Mouse (Mus musculus) embryo, embryonic 11 days (tissue): ENCODE measurements around the gene Dbh.

Experiments
- DNase-seq: peaks from one replicate; pipeline ENCODE4 v3.0.0-alpha.2; 2015

Dbh gene

DNA sequence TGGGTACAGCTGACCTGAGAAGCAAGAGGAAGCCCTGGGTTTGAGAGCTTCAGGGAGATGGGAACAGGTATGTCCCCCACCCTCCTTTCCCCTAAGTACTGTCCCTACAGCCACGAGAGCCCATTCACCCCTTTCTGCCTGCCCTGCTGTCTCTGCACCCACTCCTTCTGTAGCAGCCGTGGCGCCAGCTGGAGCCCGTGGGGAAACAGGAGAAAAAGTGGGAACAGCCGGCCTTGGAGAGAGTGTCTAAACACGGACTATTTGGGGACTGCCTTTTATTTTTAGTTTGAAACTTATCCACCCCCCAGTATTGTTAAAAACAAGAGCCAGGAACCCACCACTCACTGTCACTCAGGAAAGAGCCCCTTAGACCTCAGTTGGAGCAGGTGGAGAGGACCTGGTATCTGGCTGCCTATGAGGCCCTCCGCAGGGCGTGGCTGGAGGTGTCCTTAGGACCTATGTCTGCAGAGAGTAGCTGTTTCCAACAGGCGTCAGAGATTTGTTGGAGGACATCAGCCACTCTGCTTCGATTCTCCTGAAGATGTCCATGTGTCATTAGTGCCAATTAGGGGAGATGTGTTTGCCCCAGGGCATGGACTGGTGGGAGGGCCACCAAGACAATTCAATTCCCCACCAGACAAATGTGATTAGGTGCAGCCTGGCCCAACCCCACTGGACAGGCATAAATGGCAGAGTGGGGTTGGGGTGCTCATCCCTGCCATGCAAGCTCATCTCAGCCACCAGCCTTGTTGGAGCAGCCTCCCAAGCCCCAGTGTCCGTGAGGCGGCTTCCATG is at the start of gene Dbh:
Dbh (plus strand) TSS at position 438 of the 795 bp plus-strand sequence.
- DNase-seq: no peak

DNA sequence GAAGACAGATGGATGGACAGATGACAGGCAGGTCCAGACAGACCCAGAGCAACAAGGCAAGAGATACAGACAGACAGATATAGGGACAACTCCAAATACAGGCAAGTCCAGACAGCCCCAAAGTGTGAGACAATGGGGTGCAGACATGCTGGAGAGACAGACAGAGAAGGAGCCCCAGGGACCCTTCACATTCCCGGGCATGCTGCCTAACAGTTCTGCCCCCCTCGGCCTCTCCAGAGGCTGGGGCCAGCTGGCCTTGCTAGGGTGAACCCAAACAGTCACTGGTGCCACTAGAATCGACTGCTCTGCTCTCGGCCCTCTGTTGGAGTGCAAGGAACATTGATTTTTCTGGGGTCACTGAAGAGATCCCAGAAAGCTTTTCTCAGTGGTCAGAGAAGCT is 46.6 kb upstream of the Dbh start:
- no peak for DNase-seq

DNA sequence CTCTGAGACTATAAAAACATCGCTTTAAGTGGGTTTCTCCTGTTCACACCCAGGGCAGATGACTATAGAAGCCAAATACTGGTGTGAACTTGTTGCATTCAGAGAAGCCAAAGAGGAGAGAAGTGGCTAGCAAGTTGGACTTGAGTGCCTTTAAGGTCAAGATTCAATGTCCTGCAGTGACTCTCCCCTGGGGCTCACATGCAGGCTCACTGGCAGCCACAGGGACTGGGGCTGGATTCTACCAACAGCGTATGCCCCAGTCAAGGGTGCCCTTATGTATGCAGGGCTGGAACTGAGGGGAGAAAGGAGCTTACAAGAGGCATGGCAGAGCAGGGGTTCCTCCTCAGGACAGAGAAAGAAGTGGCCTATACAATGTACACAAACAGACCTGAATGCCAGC is 45.3 kb upstream of the Dbh start:
- no peak for DNase-seq

DNA sequence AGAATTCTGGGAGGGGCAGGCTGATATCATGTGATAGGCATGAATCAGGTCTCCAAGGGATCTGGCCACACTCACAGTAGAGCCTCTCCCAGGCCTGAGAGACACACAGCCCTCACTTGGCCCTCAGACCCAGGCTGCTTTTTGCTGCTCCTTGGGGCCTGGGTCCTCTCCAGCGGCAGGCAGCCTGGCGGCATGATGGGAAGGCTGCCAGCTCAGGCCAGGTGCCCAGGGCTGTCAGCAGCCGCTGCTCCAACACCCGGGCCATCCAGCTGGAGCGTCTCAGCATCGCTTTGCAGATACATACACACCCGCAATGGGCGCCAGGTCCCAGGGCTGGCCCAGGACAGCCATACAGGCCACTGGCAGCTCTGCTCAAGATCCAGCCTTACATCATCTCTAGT is 44.8 kb upstream of the Dbh start:
- DNase-seq: no peak

DNA sequence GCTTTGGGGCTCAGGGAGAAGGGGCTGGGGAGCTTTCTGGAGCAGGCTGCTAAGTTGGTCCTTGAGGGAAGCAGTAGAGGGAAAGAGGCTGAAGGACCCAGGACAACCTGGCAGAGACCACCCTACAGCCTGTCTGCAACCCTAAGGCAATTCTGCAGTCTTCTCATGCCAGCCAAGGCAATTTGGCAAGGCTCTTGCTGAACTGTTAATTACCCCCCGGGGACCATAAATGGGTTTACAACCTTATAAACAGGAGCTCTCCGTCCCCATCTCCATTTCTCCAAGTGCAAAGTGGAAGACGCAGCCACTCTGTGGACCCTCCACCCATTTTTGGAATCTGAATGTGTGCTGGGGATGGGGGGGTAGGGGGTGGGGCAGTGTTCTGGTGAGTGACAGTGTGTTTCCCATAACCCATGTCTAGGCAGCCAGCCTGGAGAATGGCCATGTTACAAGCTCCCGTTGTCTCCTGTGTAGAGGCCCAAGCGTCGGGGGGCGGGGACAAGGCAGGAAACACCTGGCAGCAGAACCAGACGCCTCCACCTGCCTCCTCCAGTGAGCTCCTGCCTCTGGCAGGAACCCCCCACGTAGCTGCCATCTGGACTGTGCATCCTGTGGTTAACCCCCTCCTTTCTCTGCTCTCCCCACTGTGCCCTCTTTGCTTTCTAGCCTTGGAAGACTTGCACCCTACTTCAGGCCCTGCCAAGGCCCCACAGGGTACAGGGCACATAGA is 43.2 kb upstream of the Dbh start:
- peak; percentile 74 for DNase-seq

DNA sequence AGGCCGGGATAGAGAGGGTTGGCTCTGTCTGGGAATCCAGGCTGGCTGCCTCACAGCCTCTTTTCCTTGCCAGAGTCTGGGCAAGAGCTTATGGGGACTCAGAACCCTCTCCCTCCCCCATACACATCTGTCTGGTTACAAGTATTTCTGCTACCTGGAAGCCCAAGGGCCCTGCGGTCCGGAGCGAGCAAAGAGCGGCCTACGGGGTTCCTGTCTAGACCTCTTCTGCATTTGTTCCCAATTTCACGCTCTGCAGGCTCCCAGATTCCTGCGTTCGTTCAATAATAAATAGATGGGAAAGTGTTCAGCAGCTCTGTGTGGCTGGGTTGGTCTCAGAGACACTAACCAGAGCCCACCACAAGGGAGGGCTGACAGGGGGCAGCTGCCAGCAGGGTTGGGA is 42.5 kb upstream of the Dbh start:
- DNase-seq: peak; percentile 43

DNA sequence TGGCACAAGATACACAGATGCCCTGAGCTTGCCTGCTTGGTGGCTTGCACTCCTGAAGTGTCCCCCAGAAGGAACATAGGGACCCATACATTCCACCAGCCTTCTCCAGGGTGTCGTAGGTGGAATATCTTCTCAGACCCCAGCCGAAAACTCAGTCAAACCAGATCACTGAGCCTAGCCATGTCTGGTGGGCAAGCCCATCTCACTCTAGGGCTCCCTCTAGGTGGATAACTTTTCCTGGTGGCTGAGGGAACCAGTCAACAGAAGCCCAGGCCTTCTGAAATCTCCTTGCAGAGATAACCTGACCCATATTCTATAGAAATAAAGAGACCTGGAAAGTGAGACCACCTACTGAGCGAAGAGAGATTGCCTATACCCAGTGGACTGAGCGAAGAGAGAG is 41.9 kb upstream of the Dbh start:
- no peak for DNase-seq

DNA sequence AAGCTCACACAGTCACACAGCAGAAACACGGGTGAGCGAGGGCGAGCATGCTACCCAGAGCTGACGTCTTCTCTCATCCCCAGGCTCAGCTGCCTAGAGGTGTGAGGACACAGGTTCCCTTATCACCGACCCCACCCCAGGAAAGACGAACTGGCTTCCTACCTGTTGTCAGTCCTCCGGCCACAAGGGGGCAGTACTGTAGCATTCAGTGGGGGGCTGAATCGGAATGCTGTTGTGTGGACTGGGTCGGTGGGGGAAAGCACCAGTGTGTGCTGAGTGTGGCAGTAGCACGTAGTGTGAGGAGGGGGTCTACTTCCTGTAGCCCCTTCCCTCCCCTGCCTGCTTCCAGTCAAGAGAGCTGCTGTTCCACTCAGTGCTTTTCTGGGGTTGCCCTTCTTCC is 39.1 kb upstream of the Dbh start:
- DNase-seq: peak; percentile 53

DNA sequence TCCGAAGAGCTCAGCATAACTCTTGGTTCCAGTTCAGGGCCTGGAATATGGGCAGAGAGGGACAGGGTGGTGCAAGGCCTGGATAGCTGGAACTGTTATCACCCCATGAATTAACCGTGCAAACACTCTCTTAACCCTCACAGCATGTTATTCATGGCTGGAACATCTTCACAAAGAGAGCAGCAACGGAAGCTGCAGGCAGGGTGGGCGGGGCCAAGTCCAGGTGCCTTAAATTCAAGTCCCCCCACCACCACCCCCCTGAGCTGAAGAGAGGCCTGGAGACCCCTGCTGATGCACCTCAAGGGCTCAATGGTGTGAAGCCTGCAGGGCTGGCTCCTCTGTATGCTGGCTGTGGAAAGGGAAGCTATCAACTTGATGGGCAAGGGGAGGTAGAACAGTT is 38.5 kb upstream of the Dbh start:
- no peak for DNase-seq

DNA sequence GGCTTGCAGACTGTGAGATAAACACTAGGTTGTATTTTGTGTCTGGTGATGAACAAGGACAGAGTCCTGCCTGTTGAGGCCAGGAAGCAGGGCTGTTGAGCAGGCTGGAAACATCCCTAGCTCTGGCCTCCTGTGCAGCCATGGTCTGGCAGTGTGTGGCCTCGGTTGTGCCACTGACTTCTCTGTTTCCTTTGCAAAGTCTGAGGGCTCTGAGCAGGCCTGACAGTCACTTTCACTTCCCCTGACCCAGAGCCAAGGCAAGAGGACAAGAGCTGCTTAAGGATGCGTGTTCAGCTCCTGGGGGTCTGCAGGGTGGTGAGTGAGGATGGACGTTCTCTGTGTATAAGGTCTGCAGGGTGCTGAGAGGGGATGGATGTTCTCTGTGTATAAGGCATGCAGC is 36.0 kb upstream of the Dbh start:
- DNase-seq: no peak

DNA sequence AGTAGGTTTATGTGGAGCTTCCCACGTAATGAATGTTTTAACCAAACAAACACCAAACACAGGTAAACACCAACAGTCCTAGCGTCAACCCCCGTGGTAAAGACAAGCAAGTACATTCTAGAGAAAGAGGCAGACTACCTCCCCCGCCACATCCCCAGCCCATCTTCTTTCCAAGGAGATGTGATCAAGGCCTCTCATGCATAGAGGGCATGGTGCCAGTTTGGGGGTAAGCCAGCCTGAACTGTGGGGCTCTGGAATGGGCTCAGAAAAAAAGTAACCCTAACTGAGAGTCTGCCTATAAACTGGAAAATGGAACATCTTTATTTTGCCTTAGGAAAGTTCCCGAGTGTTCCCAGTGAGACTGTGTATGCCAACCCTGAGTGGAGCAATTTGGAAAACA is 29.1 kb upstream of the Dbh start:
- no peak for DNase-seq

DNA sequence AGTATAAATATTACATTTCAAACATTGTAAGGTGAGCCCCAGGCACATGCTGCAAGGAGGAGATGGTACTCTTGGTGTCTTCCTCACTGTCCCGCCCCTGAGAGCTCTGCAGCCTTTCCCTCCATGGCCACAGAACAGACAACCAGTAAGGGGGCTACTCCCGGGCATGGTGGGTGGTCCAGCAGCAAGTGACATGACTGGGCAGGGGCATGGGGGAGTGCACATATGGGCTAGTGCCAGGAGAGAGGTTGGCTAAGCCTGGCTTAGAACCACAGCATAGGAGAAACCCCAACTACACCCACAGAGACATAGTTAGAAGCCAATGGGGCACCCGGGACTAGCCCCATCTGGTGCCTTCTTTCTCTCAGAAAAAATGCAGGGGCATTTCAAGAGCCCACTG is 28.7 kb upstream of the Dbh start:
- no peak for DNase-seq

DNA sequence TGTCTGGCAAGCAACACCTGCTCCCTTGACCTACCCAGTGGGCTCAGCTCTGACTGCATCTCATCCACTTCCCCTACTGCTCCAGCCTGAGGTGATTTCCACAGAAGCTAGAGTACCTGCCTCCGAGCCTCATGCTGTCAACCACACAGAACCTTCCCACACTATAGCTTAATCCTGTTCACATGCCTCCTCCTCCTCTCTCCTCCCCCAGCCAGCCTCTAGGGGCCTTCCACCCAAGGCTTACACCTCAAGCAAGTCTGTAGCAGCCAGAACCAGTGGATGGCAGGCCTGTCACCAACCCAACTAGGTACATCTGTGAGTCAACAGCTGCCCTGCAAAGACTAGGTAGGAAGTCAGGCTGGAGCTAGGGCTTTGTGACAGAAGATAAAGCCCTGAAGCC is 28.2 kb upstream of the Dbh start:
- no peak for DNase-seq

DNA sequence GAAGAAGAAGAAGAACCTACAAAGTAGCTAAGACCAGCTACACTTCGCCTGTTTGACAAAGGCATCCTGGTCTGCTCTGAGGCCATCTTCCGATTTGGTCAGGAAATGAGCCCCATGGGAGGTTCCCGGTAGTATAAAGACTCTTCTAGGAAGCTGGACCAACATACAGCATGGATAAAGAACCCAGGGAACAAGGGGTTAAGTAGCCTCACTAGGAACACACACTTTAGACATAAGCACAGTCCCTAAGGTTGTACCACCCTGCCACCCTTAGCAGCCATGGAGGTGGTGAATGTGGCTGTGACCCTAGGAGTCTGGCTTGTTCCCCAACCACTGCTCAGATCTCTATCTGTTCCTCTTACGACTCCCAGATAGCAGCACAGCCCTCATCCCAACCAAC is 26.7 kb upstream of the Dbh start:
- no peak for DNase-seq

DNA sequence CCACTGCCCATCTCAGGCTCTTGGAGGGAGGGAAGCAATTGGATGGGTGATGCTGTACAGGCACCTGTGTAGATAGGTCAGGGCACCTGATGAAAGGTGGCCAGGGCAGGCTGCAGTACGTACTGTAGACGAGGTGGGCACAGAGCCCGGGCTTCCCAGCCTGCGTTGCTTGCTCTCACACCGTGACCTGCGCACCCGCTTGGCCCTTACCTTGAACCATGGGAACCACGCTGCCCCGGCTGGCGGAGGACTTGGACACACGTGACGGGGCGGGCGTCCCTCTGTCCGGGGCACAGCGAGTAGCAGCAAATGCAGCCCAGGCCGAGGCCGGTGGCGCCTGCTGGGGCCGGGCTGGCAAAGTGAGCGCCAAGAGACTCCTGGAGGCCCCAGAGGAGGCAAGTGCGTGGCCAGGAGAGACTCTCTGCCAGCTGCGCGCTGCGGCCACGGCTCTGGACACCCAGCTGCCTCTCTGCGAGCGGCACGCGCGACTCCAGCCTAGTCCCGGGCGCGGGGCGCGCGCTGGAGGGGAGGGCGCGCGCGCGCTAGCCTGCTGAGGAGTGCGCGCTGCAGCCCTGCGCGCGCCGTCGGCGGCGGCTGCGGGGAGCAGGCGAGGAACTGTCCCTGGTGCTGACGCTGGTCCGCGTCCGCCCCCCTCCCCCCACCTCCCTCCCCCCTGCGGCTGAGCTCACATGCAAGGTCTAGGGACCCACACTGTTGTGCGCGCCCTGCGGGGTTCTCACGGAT is 22.9 kb upstream of the Dbh start, which contains the start of gene Fam163b:
Fam163b (minus strand) TSS at position 542 of the 744 bp plus-strand sequence.
- peak; percentile 90 for DNase-seq

DNA sequence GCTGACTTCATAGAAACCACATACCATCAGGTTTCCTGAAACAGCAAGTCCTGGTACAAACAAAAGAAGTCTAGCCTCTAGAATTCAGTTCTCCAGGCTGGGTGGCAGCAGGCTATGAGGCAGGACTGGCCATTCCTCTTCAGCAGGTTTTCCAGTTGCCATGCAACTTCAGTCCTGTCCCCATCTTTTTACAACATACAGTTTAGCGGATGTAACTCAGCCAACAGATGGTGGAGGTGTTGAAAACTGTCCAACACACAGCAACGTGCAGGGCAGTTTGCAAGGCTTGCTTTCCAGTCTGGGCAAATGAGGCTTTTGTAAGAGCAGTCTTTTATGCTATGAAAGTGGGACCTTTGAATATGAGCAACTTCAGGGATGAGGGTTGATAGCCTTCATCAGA is 20.1 kb upstream of the Dbh start:
- no peak for DNase-seq

DNA sequence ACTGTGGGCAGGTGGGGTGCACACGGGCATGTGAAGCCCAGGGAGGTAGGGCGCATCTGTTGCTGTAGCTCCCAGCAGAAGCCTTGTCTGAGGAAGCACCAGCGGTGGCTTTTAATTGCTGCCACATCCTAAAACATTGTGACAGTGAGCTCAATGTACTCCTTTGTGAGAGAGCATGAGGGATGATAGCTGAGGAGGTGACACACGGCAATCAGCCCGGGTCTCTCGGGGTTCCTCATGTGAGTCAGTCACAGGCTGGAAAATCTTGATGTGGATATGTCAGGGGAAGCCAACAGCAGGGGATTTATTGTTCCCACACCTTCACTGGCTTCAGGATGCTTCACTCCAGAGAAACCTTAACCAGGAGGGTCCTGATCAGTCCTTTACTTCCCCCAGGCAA is 18.2 kb upstream of the Dbh start:
- no peak for DNase-seq

DNA sequence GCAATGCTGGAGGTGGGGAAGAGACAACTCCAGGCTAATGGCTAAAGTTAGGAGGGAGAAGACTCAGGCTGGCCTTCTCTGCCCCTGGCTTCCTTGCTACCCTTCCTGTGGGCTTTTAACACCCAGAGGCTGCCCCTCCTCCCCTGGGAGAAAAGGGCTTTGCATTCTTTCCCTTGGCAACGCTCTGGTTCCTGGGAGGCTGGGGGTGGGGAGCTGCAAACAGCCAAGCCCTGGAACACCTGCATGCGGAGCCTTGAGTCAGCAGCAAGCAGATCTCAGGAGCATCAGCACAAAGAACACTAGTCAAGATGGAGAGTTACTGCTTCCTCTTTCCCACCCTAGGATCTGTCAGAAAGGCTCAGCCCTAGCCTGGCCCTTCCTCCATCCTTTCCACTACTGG is 15.6 kb upstream of the Dbh start:
- peak; percentile 31 for DNase-seq

DNA sequence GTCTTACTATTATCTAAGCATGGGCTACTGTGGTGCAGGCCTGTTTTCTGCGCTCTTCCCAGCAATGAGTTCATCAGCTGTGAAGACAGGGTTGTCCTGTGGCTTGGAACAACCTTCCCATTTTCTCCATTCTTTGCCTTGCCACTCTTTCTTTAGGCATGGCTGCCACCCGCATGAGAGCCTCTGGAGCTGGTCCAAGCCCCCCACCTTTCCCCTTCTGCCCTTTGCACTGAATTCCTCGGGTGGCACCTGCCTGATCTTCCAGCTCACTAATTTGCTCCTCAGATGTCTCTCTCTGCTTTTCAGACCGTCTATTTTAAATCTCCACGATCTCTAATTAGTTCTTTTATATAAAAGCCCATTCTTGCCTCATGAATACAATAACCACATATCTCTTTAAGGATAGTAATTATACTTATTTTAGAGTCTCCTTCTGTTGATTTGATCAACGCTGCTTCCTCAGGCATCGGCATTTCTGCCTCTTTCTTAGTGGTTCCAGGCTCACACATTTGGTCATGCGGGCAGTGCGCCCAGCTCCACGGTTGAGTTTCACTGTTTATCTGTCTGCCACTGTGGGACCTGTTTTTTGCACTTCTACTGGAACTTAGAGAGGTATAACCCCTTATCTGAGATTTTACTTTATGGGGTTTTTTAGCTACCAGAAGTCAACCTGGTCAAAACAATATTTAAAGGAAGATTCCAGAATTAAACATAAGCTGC is 10.4 kb upstream of the Dbh start:
- DNase-seq: no peak

DNA sequence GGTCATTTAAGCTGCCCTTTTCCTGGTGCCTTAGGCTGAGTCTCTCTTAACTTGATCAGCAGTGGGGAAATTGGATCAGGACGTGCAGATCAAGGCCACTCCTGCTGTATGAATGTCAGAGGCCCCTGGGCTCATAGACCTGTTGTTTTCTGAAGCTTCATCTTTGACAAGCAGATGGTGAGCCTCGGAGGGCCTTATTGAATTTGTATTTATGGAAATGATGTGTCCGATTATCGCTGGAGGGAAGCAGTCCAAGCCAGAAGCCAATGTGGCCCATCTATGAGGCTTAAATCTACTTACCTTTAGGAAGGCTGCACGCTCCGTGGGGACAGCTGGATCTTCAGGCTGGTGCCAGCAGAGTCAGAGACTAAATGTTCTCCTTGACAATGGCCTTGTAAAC is 8.4 kb upstream of the Dbh start:
- no peak for DNase-seq

DNA sequence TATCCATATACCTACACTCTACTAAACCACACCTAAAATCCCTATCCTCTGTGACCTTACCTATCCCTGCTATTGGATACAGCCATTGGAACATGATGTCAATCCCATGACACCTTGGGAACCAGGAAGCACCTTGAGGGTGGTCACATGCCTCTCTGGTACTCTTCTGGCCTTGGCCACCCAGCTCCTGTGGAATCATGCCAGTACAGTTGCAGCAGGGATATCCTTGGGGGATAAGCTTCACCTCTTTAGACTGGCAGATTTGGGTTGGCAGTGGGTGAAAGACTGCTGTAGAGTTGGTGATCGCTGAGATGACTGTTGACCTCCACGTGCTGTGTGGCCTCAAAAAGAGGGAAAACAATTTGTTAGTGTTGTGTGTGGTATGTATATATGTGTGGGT is 3.5 kb upstream of the Dbh start:
- no peak for DNase-seq

DNA sequence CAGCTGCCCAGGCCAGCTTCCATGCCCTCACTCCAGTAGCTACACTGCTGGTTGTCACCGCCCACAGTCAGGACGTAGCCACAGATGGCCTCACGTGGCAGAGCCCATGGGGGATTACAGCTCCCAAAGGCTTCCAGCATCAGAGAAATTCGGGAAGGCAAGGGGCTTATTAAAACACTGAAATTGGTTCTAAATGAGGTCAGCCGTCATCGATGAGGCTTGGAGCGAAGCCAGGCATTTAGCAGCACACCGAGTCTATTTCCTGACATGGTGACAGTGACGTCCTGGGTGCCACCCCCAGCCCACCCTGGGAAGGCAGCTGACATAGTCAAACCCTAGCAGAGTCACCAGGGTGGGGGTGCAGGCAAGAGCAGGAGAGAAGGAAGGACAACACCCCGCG is 2.4 kb upstream of the Dbh start:
- DNase-seq: no peak

DNA sequence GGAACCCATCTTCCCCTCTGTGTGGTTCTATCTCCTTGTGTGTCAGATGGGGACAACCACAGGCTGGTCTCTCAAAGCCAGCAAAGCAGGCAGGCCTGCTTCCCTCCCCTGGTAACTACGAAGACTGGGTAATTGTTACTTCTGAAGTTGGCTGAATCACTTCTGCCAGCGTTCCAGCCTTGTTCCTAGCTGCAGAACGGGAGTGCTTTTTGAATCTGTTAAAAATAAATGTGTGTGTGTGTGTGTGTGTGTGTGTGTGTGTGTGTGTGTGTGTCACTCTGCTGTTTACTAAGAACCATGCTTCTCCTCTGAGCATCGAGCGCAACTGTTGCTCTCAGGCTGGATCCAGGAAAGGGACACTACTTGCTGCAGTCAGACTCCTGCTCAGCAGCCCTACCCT is 1.2 kb upstream of the Dbh start:
- DNase-seq: no peak
